Mouse (Mus musculus): ENCODE data around the gene AY761184. TPM values are rescaled to one million over a fixed set of nuclear protein-coding genes. Genes with fewer than 3 reads are reported as not detected.
"Not testable (repeated sequence)": the region's sequence is repeated elsewhere in the genome, so short reads cannot be mapped to it uniquely, and the experiment has no call there.

Gene AY761184
- polyA plus RNA-seq (2012; rRNA removed): not detected in 2 replicates

DNA sequence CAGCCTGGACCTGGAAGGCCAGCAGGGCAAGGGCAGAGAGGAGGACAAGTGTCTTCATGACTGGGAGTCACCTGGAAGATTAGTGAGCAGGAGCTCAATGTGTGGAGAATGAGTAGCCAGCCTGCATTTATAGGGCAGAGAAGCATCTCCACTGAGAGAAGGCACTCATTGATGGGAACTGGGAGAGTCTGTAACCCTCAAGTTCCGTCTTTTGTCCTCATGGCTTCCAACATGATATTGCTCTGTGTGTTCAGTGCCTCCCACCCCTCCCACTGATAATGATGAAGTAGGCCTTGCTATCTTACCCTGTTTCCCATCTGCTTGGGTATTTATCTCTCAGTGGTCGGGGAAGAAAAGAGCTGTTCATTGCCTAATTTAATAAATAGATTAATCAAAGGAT is at the start of gene AY761184:
AY761184 (minus strand) TSS at position 101 of the 400 bp plus-strand sequence.
- not testable (repeated sequence) for DNase-seq (ENCODE audit: low read depth)

DNA sequence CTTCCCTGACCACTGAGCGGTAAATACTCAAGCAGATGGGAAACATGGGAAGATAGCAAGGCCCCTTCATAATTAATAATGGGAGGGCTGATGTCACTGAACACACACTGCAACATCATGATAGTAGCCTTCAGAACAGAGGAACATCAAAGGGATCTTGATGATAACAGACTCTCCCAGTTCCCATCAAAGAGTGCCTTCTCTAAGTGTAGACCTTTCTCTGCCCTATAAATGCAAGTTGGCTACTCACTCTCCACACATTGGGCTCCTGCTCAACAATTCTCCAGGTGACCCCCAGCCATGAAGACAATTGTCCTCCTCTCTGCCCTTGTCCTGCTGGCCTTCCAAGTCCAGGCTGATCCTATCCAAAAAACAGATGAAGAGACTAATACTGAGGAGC is 37.9 kb downstream of the AY761184 start, which contains the start of gene Defa34:
Defa34 (plus strand) TSS at position 301 of the 400 bp plus-strand sequence.
- DNase-seq (ENCODE audit: low read depth): not testable (repeated sequence)

DNA sequence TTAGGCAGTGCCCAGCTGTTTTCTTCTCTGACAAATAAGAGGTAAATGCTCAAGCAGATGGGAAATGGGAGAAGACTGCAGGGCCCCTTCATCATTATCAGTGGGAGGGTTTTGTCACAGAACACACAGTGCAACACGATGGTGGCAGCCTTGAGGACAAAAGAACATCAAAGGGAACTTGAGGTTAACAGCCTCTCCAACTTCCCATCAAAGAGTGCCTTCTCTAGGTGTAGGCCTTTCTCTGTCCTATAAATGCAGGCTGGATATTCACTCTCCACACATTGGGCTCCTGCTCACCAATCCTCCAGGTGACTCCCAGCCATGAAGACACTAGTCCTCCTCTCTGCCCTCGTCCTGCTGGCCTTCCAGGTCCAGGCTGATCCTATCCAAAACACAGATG is 48.0 kb downstream of the AY761184 start, which contains the start of gene Defa17:
Defa17 (plus strand) TSS at position 301 of the 400 bp plus-strand sequence.
- not testable (repeated sequence) for DNase-seq (ENCODE audit: low read depth)

Other genes with a start within 250 kb of the AY761184 start
- not detected in 2 replicates for gene Gm7849, start 247.1 kb downstream of the AY761184 start, polyA plus RNA-seq (2012; rRNA removed)
- gene Defa20, start 194.4 kb downstream of the AY761184 start, polyA plus RNA-seq (2012; rRNA removed): not detected in 2 replicates
- not detected in 2 replicates for gene Defa32, start 174.6 kb downstream of the AY761184 start, polyA plus RNA-seq (2012; rRNA removed)
- gene Defa37, start 138.3 kb downstream of the AY761184 start, polyA plus RNA-seq (2012; rRNA removed): not detected in 2 replicates
- not detected in 2 replicates for gene Defa28, start 120.6 kb downstream of the AY761184 start, polyA plus RNA-seq (2012; rRNA removed)
- not detected in 2 replicates for gene Gm7861, start 109.1 kb downstream of the AY761184 start, polyA plus RNA-seq (2012; rRNA removed)
- gene Defa26, start 85.5 kb downstream of the AY761184 start, polyA plus RNA-seq (2012; rRNA removed): not detected in 2 replicates
- gene Defa17, start 47.9 kb downstream of the AY761184 start, polyA plus RNA-seq (2012; rRNA removed): not detected in 2 replicates
- not detected in 2 replicates for gene Defa34, start 37.8 kb downstream of the AY761184 start, polyA plus RNA-seq (2012; rRNA removed)
- not detected in 2 replicates for gene Defa24, start 30.8 kb upstream of the AY761184 start, polyA plus RNA-seq (2012; rRNA removed)
- not detected in 2 replicates for gene Defb50, start 119.9 kb upstream of the AY761184 start, polyA plus RNA-seq (2012; rRNA removed)
- gene Defb2, start 136.3 kb upstream of the AY761184 start, polyA plus RNA-seq (2012; rRNA removed): not detected in 2 replicates
- not detected in 2 replicates for gene Defb10, start 155.3 kb upstream of the AY761184 start, polyA plus RNA-seq (2012; rRNA removed)
- gene Defb9, start 181.8 kb upstream of the AY761184 start, polyA plus RNA-seq (2012; rRNA removed): not detected in 2 replicates
- 9.1 and 15.4 TPM in 2 replicates for gene Defb11, start 202.8 kb upstream of the AY761184 start, polyA plus RNA-seq (2012; rRNA removed)
- not detected in 2 replicates for gene Defb15, start 229.1 kb upstream of the AY761184 start, polyA plus RNA-seq (2012; rRNA removed)
- not detected in 2 replicates for gene Defb35, start 234.7 kb upstream of the AY761184 start, polyA plus RNA-seq (2012; rRNA removed)
- not detected in 2 replicates for gene Defb13, start 243.1 kb upstream of the AY761184 start, polyA plus RNA-seq (2012; rRNA removed)